Mouse (Mus musculus) forebrain, embryonic 16.5 days (tissue): ENCODE measurements around the gene Gm49405. TPM values are rescaled to one million over a fixed set of nuclear protein-coding genes. Genes with fewer than 3 reads are reported as not detected.

Source experiments
- ATAC-seq: fragments of 200-750 bp; cut with Nextera tagmentation; 2 replicates; pipeline ENCODE4 v1.8.0; 2017; ENCODE audit warnings: mild to moderate bottlenecking, moderate library complexity
- H3K27ac ChIP-seq: fragments of 300-500 bp; sonication (generic); 2 replicates; pipeline ENCODE4 v1.5.1; 2014; ENCODE audit warnings: low read length, control low read depth
- H3K27me3 ChIP-seq: fragments of 300-500 bp; sonication (generic); replicated peaks from 2 replicates; pipeline ENCODE4 v1.6.1; 2014; ENCODE audit warnings: low read length; ENCODE audit not compliant: control insufficient read depth, insufficient read depth
- H3K36me3 ChIP-seq: fragments of 300-500 bp; sonication (generic); 2 replicates; pipeline ENCODE4 v1.6.1; 2014; ENCODE audit not compliant: control insufficient read depth, insufficient read depth
- H3K4me1 ChIP-seq: fragments of 300-500 bp; sonication (generic); replicated peaks from 2 replicates; pipeline ENCODE4 v1.6.1; 2014; ENCODE audit warnings: low read length; ENCODE audit not compliant: control insufficient read depth, insufficient read depth
- H3K4me2 ChIP-seq: fragments of 300-500 bp; sonication (generic); 2 replicates; pipeline ENCODE4 v1.6.1; 2014; ENCODE audit warnings: mild to moderate bottlenecking, low read length, control low read depth
- H3K4me3 ChIP-seq: fragments of 300-500 bp; sonication (generic); replicated peaks from 2 replicates; pipeline ENCODE4 v1.5.1; 2014; ENCODE audit warnings: mild to moderate bottlenecking, low read length, control low read depth
- H3K9ac ChIP-seq: fragments of 300-500 bp; sonication (generic); replicated peaks from 2 replicates; pipeline ENCODE4 v1.6.1; 2014; ENCODE audit warnings: low read depth, low read length, control low read depth
- H3K9me3 ChIP-seq: fragments of 300-500 bp; sonication (generic); 2 replicates; pipeline ENCODE4 v1.6.1; 2016; ENCODE audit warnings: low read length; ENCODE audit not compliant: control insufficient read depth
- WGBS: fragments of 180-500 bp; shearing (Covaris S2); extraction: QIAGEN DNeasy Blood & Tissue Kit; methylation state at CpG from one replicate; pipeline ENCODE4 v1.1.7; 2014; 5-methylcytosine and 5-hydroxymethylcytosine counted together
- polyA plus RNA-seq: library from polyadenylated mRNA; unstranded; fragments of >200 nt; fragmentation: Nextera tagmentation; extraction: Ambion mirVana; gene quantifications from 2 replicates; pipeline ENCODE4 v1.2.1, GENCODE M21; 2015

Gm49405 gene
- polyA plus RNA-seq, 1 experiment from 2014 or later, result 9.6 TPM

- ATAC-seq, result no peak
- Histone ChIP-seq H3K4me3 (no peak overlapping the region), H3K27me3 (no peaks in the 10 kb centered on the region), H3K4me1 (peaks cover 6% of the 10 kb centered on the region), H3K27ac (no peak overlapping the region), H3K9ac (no peak overlapping the region), H3K4me2 (no peak overlapping the region), H3K36me3 (no peaks in the 10 kb centered on the region), H3K9me3 (no peaks in the 10 kb centered on the region)
- WGBS, result 89% methylated on average over 3 of the region's 3 CpGs
Measured at GRCm38 (mm10) chr19:3995505-3995904, 4.9 kb upstream of the Gm49405 start.

DNA sequence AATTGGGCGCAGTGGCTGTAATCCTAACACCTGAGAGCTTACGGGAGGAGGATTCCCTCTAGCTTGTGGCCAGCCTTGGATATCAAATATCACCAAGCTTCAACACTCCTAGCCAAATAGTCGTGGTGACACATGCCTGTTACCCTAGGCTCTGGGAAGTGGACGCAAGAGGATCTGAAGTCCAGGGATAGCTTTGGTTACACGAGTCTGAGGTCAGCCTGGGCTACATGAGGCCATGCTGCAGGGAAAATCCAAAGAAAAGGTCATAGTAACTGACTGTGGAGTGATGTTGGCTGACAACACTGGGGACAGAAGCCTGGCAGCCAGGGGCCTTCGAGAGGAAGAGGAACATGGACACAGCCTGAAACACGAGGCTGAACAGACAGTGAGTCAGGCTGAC, 4.3 kb upstream of the Gm49405 start:
- no peaks in the 10 kb centered on the region for H3K9me3 ChIP-seq
- no peak for ATAC-seq
- no peak overlapping the region for H3K4me3 ChIP-seq
- H3K27me3 ChIP-seq, result no peaks in the 10 kb centered on the region
- peaks cover 8% of the 10 kb centered on the region for H3K4me1 ChIP-seq
- H3K9ac ChIP-seq, result no peak overlapping the region
- no peak overlapping the region for H3K27ac ChIP-seq
- WGBS, result 74% methylated on average over 7 of the region's 7 CpGs
- H3K36me3 ChIP-seq, result no peaks in the 10 kb centered on the region
- H3K4me2 ChIP-seq, result no peak overlapping the region

DNA sequence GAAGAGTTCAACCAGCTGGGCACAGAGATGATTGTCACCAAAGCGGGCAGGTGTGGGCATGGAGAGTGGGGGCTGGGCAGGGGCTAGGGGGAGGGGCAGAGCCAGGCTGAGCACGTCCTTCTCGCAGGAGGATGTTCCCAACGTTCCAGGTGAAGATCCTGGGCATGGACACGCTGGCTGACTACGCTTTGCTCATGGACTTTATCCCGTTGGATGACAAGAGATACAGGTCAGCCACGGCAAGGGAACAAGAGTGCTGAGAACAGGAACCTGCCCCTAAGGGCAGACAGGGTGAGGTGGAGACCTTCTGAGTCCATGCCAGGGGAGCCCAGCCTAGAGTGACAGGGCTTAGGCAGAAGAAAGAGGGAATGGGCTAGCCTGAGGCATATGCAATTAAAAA, 3.7 kb upstream of the Gm49405 start:
- Histone ChIP-seq H3K4me2 (no peak overlapping the region), H3K36me3 (no peaks in the 10 kb centered on the region), H3K27ac (no peak overlapping the region), H3K9me3 (no peaks in the 10 kb centered on the region), H3K4me1 (peaks cover 13% of the 10 kb centered on the region), H3K9ac (no peak overlapping the region), H3K27me3 (no peaks in the 10 kb centered on the region), H3K4me3 (no peak overlapping the region)
- no peak for ATAC-seq
- WGBS, result 81% methylated on average over 8 of the region's 8 CpGs

DNA sequence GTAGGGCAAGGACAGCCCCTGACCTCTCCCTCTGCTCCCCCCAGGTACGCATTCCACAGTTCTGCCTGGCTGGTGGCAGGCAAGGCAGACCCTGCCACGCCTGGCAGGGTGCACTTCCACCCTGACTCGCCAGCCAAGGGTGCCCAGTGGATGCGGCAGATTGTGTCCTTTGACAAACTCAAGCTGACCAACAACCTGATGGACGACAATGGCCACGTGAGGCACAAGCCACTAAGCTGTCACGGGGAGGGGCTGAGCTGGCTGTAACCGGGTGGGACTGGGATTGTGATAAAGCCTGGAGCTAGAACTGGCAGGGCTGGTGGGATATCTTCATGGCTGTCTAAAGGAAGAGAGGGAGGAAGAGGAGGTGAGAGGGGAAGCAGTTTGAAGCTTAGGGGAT, 3.2 kb upstream of the Gm49405 start:
- H3K9me3 ChIP-seq, result no peaks in the 10 kb centered on the region
- no peaks in the 10 kb centered on the region for H3K36me3 ChIP-seq
- ATAC-seq, result no peak
- no peaks in the 10 kb centered on the region for H3K27me3 ChIP-seq
- H3K9ac ChIP-seq, result no peak overlapping the region
- H3K4me2 ChIP-seq, result no peak overlapping the region
- WGBS, result 65% methylated on average over 8 of the region's 8 CpGs
- H3K4me3 ChIP-seq, result no peak overlapping the region
- peaks cover 13% of the 10 kb centered on the region for H3K4me1 ChIP-seq
- no peak overlapping the region for H3K27ac ChIP-seq

GRCm38 (mm10) chr19:3998335-3998734, 2.1 kb upstream of the Gm49405 start:
- no peak for ATAC-seq
- Histone ChIP-seq H3K36me3 (no peaks in the 10 kb centered on the region), H3K9me3 (no peaks in the 10 kb centered on the region), H3K9ac (no peak overlapping the region), H3K27me3 (no peaks in the 10 kb centered on the region), H3K4me1 (peaks cover 13% of the 10 kb centered on the region), H3K4me2 (no peak overlapping the region), H3K4me3 (no peak overlapping the region), H3K27ac (no peak overlapping the region)
- 68% methylated on average over 8 of the region's 8 CpGs for WGBS

GRCm38 (mm10) chr19:3999121-3999730, 1.2 kb upstream of the Gm49405 start:
- no peak overlapping the region; the same call in 1 of the 2 replicates for H3K4me3 ChIP-seq
- ATAC-seq, result no peak
- no peaks in the 10 kb centered on the region for H3K9me3 ChIP-seq
- H3K9ac ChIP-seq, result no peak overlapping the region; the same call in 1 of the 2 replicates
- no peaks in the 10 kb centered on the region for H3K27me3 ChIP-seq
- WGBS, result 89% methylated on average over 9 of the region's 9 CpGs
- H3K4me2 ChIP-seq, result peak overlapping the region; percentile 74
- peaks cover 13% of the 10 kb centered on the region for H3K4me1 ChIP-seq
- H3K27ac ChIP-seq, result no peak overlapping the region
- no peaks in the 10 kb centered on the region for H3K36me3 ChIP-seq

GRCm38 (mm10) chr19:4000949-4001525, 611 bp downstream of the Gm49405 start:
- peaks cover 13% of the 10 kb centered on the region for H3K4me1 ChIP-seq
- no peaks in the 10 kb centered on the region for H3K27me3 ChIP-seq
- H3K4me2 ChIP-seq, result peak overlapping the region; percentile 74
- H3K9ac ChIP-seq, result peak overlapping the region; percentile 99
- 16% methylated on average over 17 of the region's 17 CpGs for WGBS
- H3K36me3 ChIP-seq, result no peaks in the 10 kb centered on the region; the same call in 1 of the 2 replicates
- peak overlapping the region; percentile 92 for H3K4me3 ChIP-seq
- no peaks in the 10 kb centered on the region for H3K9me3 ChIP-seq
- peak overlapping the region; percentile 98 for H3K27ac ChIP-seq
- ATAC-seq, result peak; percentile 23

DNA sequence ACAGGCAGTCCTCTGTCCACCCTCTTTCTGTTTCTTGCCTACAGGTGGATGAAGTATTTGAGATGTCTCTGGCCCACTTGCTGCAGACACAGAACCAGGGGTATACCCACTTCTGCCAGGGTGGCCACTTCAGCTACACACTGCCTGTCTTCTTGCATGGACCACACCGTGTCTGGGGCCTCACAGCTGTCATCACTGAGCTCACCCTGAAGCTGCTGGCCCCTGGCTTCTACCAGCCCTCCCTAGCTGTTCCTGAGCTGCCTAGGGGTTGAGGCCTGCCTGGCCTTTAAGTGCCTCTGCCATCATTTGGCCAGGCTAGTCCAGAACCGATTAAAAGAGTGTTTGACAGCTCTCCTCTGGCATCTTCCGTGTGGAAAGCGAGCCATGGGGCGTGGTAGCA, 1.3 kb downstream of the Gm49405 start:
- Histone ChIP-seq H3K9me3 (no peaks in the 10 kb centered on the region), H3K27me3 (no peaks in the 10 kb centered on the region), H3K27ac (no peak overlapping the region), H3K4me3 (no peak overlapping the region), H3K4me1 (peaks cover 13% of the 10 kb centered on the region), H3K9ac (no peak overlapping the region), H3K36me3 (peaks cover 2% of the 10 kb centered on the region), H3K4me2 (no peak overlapping the region)
- ATAC-seq, result no peak
- WGBS, result 85% methylated on average over 5 of the region's 5 CpGs

GRCm38 (mm10) chr19:4003112-4003511, 2.7 kb downstream of the Gm49405 start, which contains the start of gene Doc2g:
TSS of gene Doc2g (plus strand) at chr19:4003313.
- no peaks in the 10 kb centered on the region for H3K9me3 ChIP-seq
- H3K4me3 ChIP-seq, result no peak within 1 kb of the TSS
- WGBS, result 92% methylated on average over 1 of the region's 1 CpGs
- H3K4me1 ChIP-seq, result peaks cover 13% of the 10 kb centered on the region
- no peak within 1 kb of the TSS for H3K27ac ChIP-seq
- H3K9ac ChIP-seq, result no peak within 1 kb of the TSS
- H3K4me2 ChIP-seq, result no peak within 1 kb of the TSS
- no peak for ATAC-seq
- H3K27me3 ChIP-seq, result no peaks in the 10 kb centered on the region
- peaks cover 5% of the 10 kb centered on the region for H3K36me3 ChIP-seq
